Mouse (Mus musculus): Measurements from ENCODE around the gene B4galt7.
A peak's percentile ranks its signal among the peaks of the same experiment; 100 is the strongest.

DNA sequence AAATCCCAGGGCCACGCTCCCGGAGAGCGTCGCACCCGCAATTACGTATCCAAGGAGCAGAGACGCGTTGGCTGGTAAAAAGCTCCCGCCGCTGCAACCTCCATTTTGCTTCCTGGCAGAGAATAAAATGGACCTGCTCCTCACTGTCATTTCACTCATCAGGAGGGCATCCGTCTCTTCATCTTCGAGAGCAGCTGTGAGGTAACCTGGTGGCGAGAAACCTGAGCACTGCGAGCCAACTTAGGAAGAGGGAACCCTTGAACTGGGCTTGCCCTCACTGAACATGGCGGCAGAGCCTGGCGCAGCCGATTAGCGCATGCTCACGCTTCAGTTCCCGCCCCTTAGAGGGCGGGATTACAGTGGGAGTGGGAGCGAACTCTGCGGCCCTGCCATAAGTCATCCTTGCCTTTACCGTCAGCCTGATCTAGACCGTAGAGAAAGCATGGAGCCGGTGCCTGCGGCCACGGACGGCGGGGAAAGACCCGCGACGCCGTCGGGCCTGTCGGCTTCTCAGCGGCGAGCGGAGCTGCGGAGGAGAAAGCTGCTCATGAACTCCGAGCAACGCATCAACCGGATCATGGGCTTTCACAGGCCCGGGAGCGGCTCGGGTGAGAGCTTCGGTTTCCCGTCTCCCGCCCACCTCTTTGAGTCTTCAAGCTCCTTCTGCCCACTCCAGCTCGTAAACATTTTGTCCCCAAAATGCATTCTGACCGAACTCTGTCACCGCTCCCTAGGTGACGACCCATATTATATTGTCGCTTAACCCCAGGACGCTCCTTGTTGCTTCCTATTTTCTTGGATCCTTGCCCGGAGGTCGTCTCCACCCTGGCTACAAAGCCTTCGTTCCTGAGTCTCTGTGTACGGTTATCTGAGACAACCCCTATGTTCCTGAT lies 23.2 kb downstream of the B4galt7 start, which contains the start of gene Caml:
- TF ChIP-seq CTCF (IDR thresholded peaks at IDR 0.05) (no peak), POLR2A (IDR thresholded peaks at IDR 0.05; ENCODE audit: insufficient read depth, low read depth, low read length) (peak; percentile 85)
